Mouse (Mus musculus) forebrain, embryonic 16.5 days (tissue): ENCODE measurements around the gene Setd7. TPM values are rescaled to one million over a fixed set of nuclear protein-coding genes. Genes with fewer than 3 reads are reported as not detected.

Experiments
- ATAC-seq: fragments of 200-750 bp; cut with Nextera tagmentation; 2 replicates; pipeline ENCODE4 v1.8.0; 2017; ENCODE audit warnings: mild to moderate bottlenecking, moderate library complexity
- H3K27ac ChIP-seq: fragments of 300-500 bp; sonication (generic); 2 replicates; pipeline ENCODE4 v1.5.1; 2014; ENCODE audit warnings: low read length, control low read depth
- H3K27me3 ChIP-seq: fragments of 300-500 bp; sonication (generic); replicated peaks from 2 replicates; pipeline ENCODE4 v1.6.1; 2014; ENCODE audit warnings: low read length; ENCODE audit not compliant: control insufficient read depth, insufficient read depth
- H3K36me3 ChIP-seq: fragments of 300-500 bp; sonication (generic); 2 replicates; pipeline ENCODE4 v1.6.1; 2014; ENCODE audit not compliant: control insufficient read depth, insufficient read depth
- H3K4me1 ChIP-seq: fragments of 300-500 bp; sonication (generic); replicated peaks from 2 replicates; pipeline ENCODE4 v1.6.1; 2014; ENCODE audit warnings: low read length; ENCODE audit not compliant: control insufficient read depth, insufficient read depth
- H3K4me2 ChIP-seq: fragments of 300-500 bp; sonication (generic); 2 replicates; pipeline ENCODE4 v1.6.1; 2014; ENCODE audit warnings: mild to moderate bottlenecking, low read length, control low read depth
- H3K4me3 ChIP-seq: fragments of 300-500 bp; sonication (generic); replicated peaks from 2 replicates; pipeline ENCODE4 v1.5.1; 2014; ENCODE audit warnings: mild to moderate bottlenecking, low read length, control low read depth
- H3K9ac ChIP-seq: fragments of 300-500 bp; sonication (generic); replicated peaks from 2 replicates; pipeline ENCODE4 v1.6.1; 2014; ENCODE audit warnings: low read depth, low read length, control low read depth
- H3K9me3 ChIP-seq: fragments of 300-500 bp; sonication (generic); 2 replicates; pipeline ENCODE4 v1.6.1; 2016; ENCODE audit warnings: low read length; ENCODE audit not compliant: control insufficient read depth
- WGBS: fragments of 180-500 bp; shearing (Covaris S2); extraction: QIAGEN DNeasy Blood & Tissue Kit; methylation state at CpG from one replicate; pipeline ENCODE4 v1.1.7; 2014; 5-methylcytosine and 5-hydroxymethylcytosine counted together
- polyA plus RNA-seq: library from polyadenylated mRNA; unstranded; fragments of >200 nt; fragmentation: Nextera tagmentation; extraction: Ambion mirVana; gene quantifications from 2 replicates; pipeline ENCODE4 v1.2.1, GENCODE M21; 2015

Gene Setd7
- polyA plus RNA-seq = 4.2 and 4.5 TPM in 2 replicates

GRCm38 (mm10) chr3:51560511-51561108 lies at the start of gene Setd7:
Gene Setd7, minus strand, starts transcription at chr3:51560879.
- H3K4me2 ChIP-seq = peak within 1 kb of the TSS; percentile 80
- H3K4me1 ChIP-seq = peaks cover 22% of the 10 kb centered on the region
- peak within 1 kb of the TSS; percentile 96 for H3K27ac ChIP-seq
- no peaks in the 10 kb centered on the region for H3K27me3 ChIP-seq
- peak; percentile 84 for ATAC-seq
- no peaks in the 10 kb centered on the region for H3K9me3 ChIP-seq
- WGBS = under 1% methylated on average over 46 of the region's 48 CpGs
- H3K36me3 ChIP-seq = no peaks in the 10 kb centered on the region
- peak within 1 kb of the TSS; percentile 78 for H3K4me3 ChIP-seq
- H3K9ac ChIP-seq = peak within 1 kb of the TSS; percentile 99

GRCm38 (mm10) chr3:51604489-51604888 lies 43.8 kb upstream of the Setd7 start:
- Histone ChIP-seq H3K9me3 (no peaks in the 10 kb centered on the region), H3K4me3 (no peak overlapping the region), H3K27ac (peak overlapping the region; percentile 88), H3K36me3 (no peaks in the 10 kb centered on the region), H3K9ac (no peak overlapping the region), H3K4me2 (no peak overlapping the region), H3K4me1 (peaks cover 6% of the 10 kb centered on the region), H3K27me3 (no peaks in the 10 kb centered on the region)
- 82% methylated on average over 3 of the region's 3 CpGs for WGBS
- no peak for ATAC-seq

- Histone ChIP-seq H3K9me3 (no peaks in the 10 kb centered on the region), H3K4me2 (peak overlapping the region; percentile 1; the same call in 1 of the 2 replicates), H3K27ac (peak overlapping the region; percentile 88), H3K36me3 (no peaks in the 10 kb centered on the region), H3K27me3 (no peaks in the 10 kb centered on the region), H3K9ac (no peak overlapping the region), H3K4me3 (no peak overlapping the region), H3K4me1 (peaks cover 6% of the 10 kb centered on the region)
- 14% methylated on average over 15 of the region's 15 CpGs for WGBS
- ATAC-seq = peak; percentile 94
These were observed 43.1 kb upstream of the Setd7 start for GRCm38 (mm10) chr3:51603705-51604291.

GRCm38 (mm10) chr3:51601461-51601860 lies 40.8 kb upstream of the Setd7 start:
- no peak overlapping the region for H3K27ac ChIP-seq
- H3K4me2 ChIP-seq = no peak overlapping the region
- no peak overlapping the region for H3K4me3 ChIP-seq
- WGBS = 97% methylated on average over 2 of the region's 2 CpGs
- H3K4me1 ChIP-seq = peaks cover 6% of the 10 kb centered on the region
- H3K9me3 ChIP-seq = no peaks in the 10 kb centered on the region
- H3K9ac ChIP-seq = no peak overlapping the region
- no peaks in the 10 kb centered on the region for H3K27me3 ChIP-seq
- H3K36me3 ChIP-seq = no peaks in the 10 kb centered on the region
- ATAC-seq = no peak

GRCm38 (mm10) chr3:51600728-51601127 lies 40.0 kb upstream of the Setd7 start:
- H3K27ac ChIP-seq = no peak overlapping the region
- H3K4me3 ChIP-seq = no peak overlapping the region
- no peak overlapping the region for H3K4me2 ChIP-seq
- WGBS = 93% methylated on average over 4 of the region's 4 CpGs
- no peak overlapping the region for H3K9ac ChIP-seq
- no peak for ATAC-seq
- peaks cover 6% of the 10 kb centered on the region for H3K4me1 ChIP-seq
- H3K9me3 ChIP-seq = no peaks in the 10 kb centered on the region
- no peaks in the 10 kb centered on the region for H3K27me3 ChIP-seq
- H3K36me3 ChIP-seq = no peaks in the 10 kb centered on the region

GRCm38 (mm10) chr3:51599057-51599630 lies 38.5 kb upstream of the Setd7 start:
- 62% methylated on average over 12 of the region's 12 CpGs for WGBS
- H3K27ac ChIP-seq = no peak overlapping the region

GRCm38 (mm10) chr3:51596538-51596937 lies 35.9 kb upstream of the Setd7 start:
- no peak overlapping the region for H3K27ac ChIP-seq

More at GRCm38 (mm10) chr3:51599057-51599630, 38.5 kb upstream of the Setd7 start:
- Histone ChIP-seq H3K36me3 (no peaks in the 10 kb centered on the region), H3K27me3 (no peaks in the 10 kb centered on the region), H3K4me3 (no peak overlapping the region), H3K4me1 (peaks cover 4% of the 10 kb centered on the region), H3K4me2 (no peak overlapping the region), H3K9me3 (no peaks in the 10 kb centered on the region), H3K9ac (no peak overlapping the region)
- no peak for ATAC-seq

GRCm38 (mm10) chr3:51593506-51593905 lies 32.8 kb upstream of the Setd7 start:
- Histone ChIP-seq H3K36me3 (no peaks in the 10 kb centered on the region), H3K9me3 (no peaks in the 10 kb centered on the region), H3K4me3 (no peak overlapping the region), H3K27me3 (no peaks in the 10 kb centered on the region), H3K4me2 (no peak overlapping the region), H3K9ac (no peak overlapping the region), H3K27ac (no peak overlapping the region), H3K4me1 (peaks cover 2% of the 10 kb centered on the region; the same call in 1 of the 2 replicates)
- 78% methylated on average over 1 of the region's 1 CpGs for WGBS
- no peak for ATAC-seq

More at GRCm38 (mm10) chr3:51596538-51596937, 35.9 kb upstream of the Setd7 start:
- Histone ChIP-seq H3K9me3 (no peaks in the 10 kb centered on the region), H3K27me3 (no peaks in the 10 kb centered on the region), H3K36me3 (no peaks in the 10 kb centered on the region), H3K4me3 (no peak overlapping the region), H3K4me2 (no peak overlapping the region), H3K9ac (no peak overlapping the region), H3K4me1 (no peaks in the 10 kb centered on the region; the same call in 1 of the 2 replicates)
- 53% methylated on average over 2 of the region's 2 CpGs for WGBS
- peak; percentile 34; the same call in 1 of the 2 replicates for ATAC-seq

GRCm38 (mm10) chr3:51591591-51591990 lies 30.9 kb upstream of the Setd7 start:
- peaks cover 2% of the 10 kb centered on the region; the same call in 1 of the 2 replicates for H3K4me1 ChIP-seq
- H3K4me2 ChIP-seq = no peak overlapping the region
- no peak for ATAC-seq
- no peaks in the 10 kb centered on the region for H3K9me3 ChIP-seq
- H3K4me3 ChIP-seq = no peak overlapping the region
- H3K9ac ChIP-seq = no peak overlapping the region
- no peak overlapping the region for H3K27ac ChIP-seq
- 90% methylated on average over 6 of the region's 6 CpGs for WGBS
- no peaks in the 10 kb centered on the region for H3K27me3 ChIP-seq
- no peaks in the 10 kb centered on the region for H3K36me3 ChIP-seq
